Mouse (Mus musculus) kidney, embryonic 16.5 days (tissue): ENCODE results near the gene Ifna14. TPM values are rescaled to one million over a fixed set of nuclear protein-coding genes. Genes with fewer than 3 reads are reported as not detected.

Experiments used
- polyA plus RNA-seq: library from polyadenylated mRNA; unstranded; fragments of >200 nt; fragmentation: Nextera tagmentation; extraction: Ambion mirVana; gene quantifications from 2 replicates; pipeline ENCODE4 v1.2.1, GENCODE M21; 2015

Gene Ifna14
- polyA plus RNA-seq, 1 experiment from 2014 or later = not detected

Other genes with a start within 250 kb of the Ifna14 start
- gene Hacd4, start 132.9 kb downstream of the Ifna14 start, polyA plus RNA-seq = 20.3 and 21.1 TPM in 2 replicates
- not detected in 2 replicates for gene Ifnb1, start 49.0 kb downstream of the Ifna14 start, polyA plus RNA-seq
- not detected in 2 replicates for gene Ifna15, start 13.6 kb downstream of the Ifna14 start, polyA plus RNA-seq
- not detected in 2 replicates for gene Ifna9, start 20.6 kb upstream of the Ifna14 start, polyA plus RNA-seq
- gene Ifna12, start 31.6 kb upstream of the Ifna14 start, polyA plus RNA-seq = not detected in 2 replicates
- gene C87499, start 62.6 kb upstream of the Ifna14 start, polyA plus RNA-seq = not detected in 2 replicates
- gene Ifna13, start 72.7 kb upstream of the Ifna14 start, polyA plus RNA-seq = not detected in 2 replicates
- not detected in 2 replicates for gene Ifna16, start 105.1 kb upstream of the Ifna14 start, polyA plus RNA-seq
- not detected in 2 replicates for gene Ifna2, start 112.1 kb upstream of the Ifna14 start, polyA plus RNA-seq
- not detected in 2 replicates for gene Ifnab, start 119.6 kb upstream of the Ifna14 start, polyA plus RNA-seq
- 1.3 and 1.4 TPM in 2 replicates for gene Gm26566, start 150.0 kb upstream of the Ifna14 start, polyA plus RNA-seq
- 95.4 and 97.6 TPM in 2 replicates for gene Klhl9, start 150.7 kb upstream of the Ifna14 start, polyA plus RNA-seq
- not detected in 2 replicates for gene Gm13271, start 183.1 kb upstream of the Ifna14 start, polyA plus RNA-seq
- gene Gm13283, start 188.3 kb upstream of the Ifna14 start, polyA plus RNA-seq = 0.31 and 0.36 TPM in 2 replicates
- not detected in 2 replicates for gene Gm13290, start 202.0 kb upstream of the Ifna14 start, polyA plus RNA-seq
- gene Gm13289, start 205.1 kb upstream of the Ifna14 start, polyA plus RNA-seq = not detected in 2 replicates
- not detected in 2 replicates for gene Gm13272, start 208.1 kb upstream of the Ifna14 start, polyA plus RNA-seq
- gene Ifnz, start 210.3 kb upstream of the Ifna14 start, polyA plus RNA-seq = 0.58 TPM in 1 of 2 replicates, not detected in the other
- gene Gm13276, start 213.9 kb upstream of the Ifna14 start, polyA plus RNA-seq = 0.37 TPM in 1 of 2 replicates, not detected in the other
- gene Gm13277, start 216.8 kb upstream of the Ifna14 start, polyA plus RNA-seq = not detected in 2 replicates
- gene Gm13278, start 219.8 kb upstream of the Ifna14 start, polyA plus RNA-seq = not detected in 2 replicates
- gene Gm13275, start 222.7 kb upstream of the Ifna14 start, polyA plus RNA-seq = not detected in 2 replicates
- not detected in 2 replicates for gene Gm13279, start 225.6 kb upstream of the Ifna14 start, polyA plus RNA-seq
- 0.96 and 1.8 TPM in 2 replicates for gene Gm13285, start 227.9 kb upstream of the Ifna14 start, polyA plus RNA-seq
- not detected in 2 replicates for gene Gm13287, start 231.5 kb upstream of the Ifna14 start, polyA plus RNA-seq
- gene Gm13288, start 233.7 kb upstream of the Ifna14 start, polyA plus RNA-seq = 0.05 TPM in 1 of 2 replicates, not detected in the other
- gene Ifna7, start 244.4 kb upstream of the Ifna14 start, polyA plus RNA-seq = not detected in 2 replicates
- gene Ifna11, start 248.2 kb upstream of the Ifna14 start, polyA plus RNA-seq = not detected in 2 replicates